Mouse (Mus musculus): ENCODE data around the gene Sv2b.

Gene Sv2b

GRCm38 (mm10) chr7:75085473-75085872, 223.6 kb downstream of the Sv2b start:
- no peak for DNase-seq (ENCODE audit: low read depth)

GRCm38 (mm10) chr7:75080163-75080562, 228.9 kb downstream of the Sv2b start:
- no peak for DNase-seq (ENCODE audit: low read depth)

- DNase-seq (ENCODE audit: low read depth): no peak
These were observed 231.4 kb downstream of the Sv2b start for GRCm38 (mm10) chr7:75077560-75078208.

Data from NIH3T3 (cell line).